Mouse (Mus musculus): ENCODE data around the gene Mgst1. TPM values are rescaled to one million over a fixed set of nuclear protein-coding genes. Genes with fewer than 3 reads are reported as not detected.

The Mgst1 gene
- polyA plus RNA-seq, 1 experiment from 2014 or later = 109 TPM

DNA sequence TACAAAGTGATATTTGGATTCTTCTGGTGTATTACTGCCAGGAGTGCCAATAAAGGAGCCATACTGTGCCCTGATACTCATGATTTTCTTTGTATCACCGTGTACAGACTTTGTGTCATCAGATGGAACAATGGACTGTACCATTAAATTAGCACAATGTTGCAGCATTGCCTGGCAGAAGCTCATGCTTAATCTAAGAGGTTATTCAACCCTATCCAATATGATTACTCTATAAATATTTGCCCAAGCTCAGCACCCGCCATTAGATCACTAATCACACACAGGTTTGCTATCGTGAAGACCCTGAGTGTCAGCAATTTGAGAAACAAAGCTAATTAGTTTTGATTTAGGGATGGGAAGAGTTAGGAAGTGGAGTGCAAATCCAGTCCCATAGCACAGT is 9.6 kb upstream of the Mgst1 start:
- Histone ChIP-seq H3K4me1 (ENCODE audit: control insufficient read depth, insufficient read depth, low read length) (no peaks in the 10 kb centered on the region), H3K36me3 (ENCODE audit: control insufficient read depth, insufficient read depth, low read length) (no peaks in the 10 kb centered on the region), H3K9me3 (ENCODE audit: control insufficient read depth, low read length) (no peaks in the 10 kb centered on the region), H3K4me3 (ENCODE audit: low read depth, low read length) (no peak overlapping the region), H3K27me3 (ENCODE audit: control insufficient read depth, insufficient read depth, low read length) (no peaks in the 10 kb centered on the region), H3K4me2 (ENCODE audit: low read depth, low read length) (no peak overlapping the region), H3K27ac (ENCODE audit: low read depth, low read length) (no peak overlapping the region), H3K9ac (replicated peaks; ENCODE audit: low read depth, low read length) (no peak overlapping the region)
- 60% methylated on average over 3 of the region's 3 CpGs for WGBS
- ATAC-seq (ENCODE audit: low read depth) = peak; percentile 63; the same call in 1 of the 2 replicates

DNA sequence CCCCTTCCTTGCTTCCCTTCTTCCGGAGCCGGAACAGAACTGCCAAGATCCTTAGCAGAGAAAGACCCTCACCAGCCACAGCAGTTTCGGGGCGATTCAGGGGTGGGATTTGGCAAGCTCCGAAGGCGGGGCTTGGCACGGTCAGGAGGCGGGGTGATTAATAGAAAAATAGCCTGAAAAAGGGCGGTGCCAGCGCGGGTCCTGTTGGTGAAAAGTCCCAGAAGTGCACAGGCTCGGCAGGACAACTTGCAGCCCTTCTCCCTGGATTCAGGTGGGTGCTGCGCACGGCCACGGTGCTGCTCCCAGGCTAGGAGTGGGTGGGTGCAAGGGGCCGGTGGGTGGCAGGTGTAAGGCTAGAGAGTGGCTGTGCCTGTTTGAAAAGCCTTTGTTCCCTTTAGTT is 220 bp downstream of the Mgst1 start:
- no peaks in the 10 kb centered on the region for H3K9me3 ChIP-seq (ENCODE audit: control insufficient read depth, low read length)
- no peaks in the 10 kb centered on the region for H3K27me3 ChIP-seq (ENCODE audit: control insufficient read depth, insufficient read depth, low read length)
- peak overlapping the region; percentile 29; the same call in 1 of the 2 replicates for H3K9ac ChIP-seq (replicated peaks; ENCODE audit: low read depth, low read length)
- peak; percentile 80 for ATAC-seq (ENCODE audit: low read depth)
- H3K4me1 ChIP-seq (ENCODE audit: control insufficient read depth, insufficient read depth, low read length) = no peaks in the 10 kb centered on the region
- peak overlapping the region; percentile 32 for H3K4me3 ChIP-seq (ENCODE audit: low read depth, low read length)
- peak overlapping the region; percentile 6; the same call in 1 of the 2 replicates for H3K27ac ChIP-seq (ENCODE audit: low read depth, low read length)
- H3K4me2 ChIP-seq (ENCODE audit: low read depth, low read length) = peak overlapping the region; percentile 58
- WGBS = under 1% methylated on average over 16 of the region's 16 CpGs
- no peaks in the 10 kb centered on the region for H3K36me3 ChIP-seq (ENCODE audit: control insufficient read depth, insufficient read depth, low read length)

GRCm38 (mm10) chr6:138141111-138141592 is 1.0 kb downstream of the Mgst1 start:
- Histone ChIP-seq H3K27me3 (ENCODE audit: control insufficient read depth, insufficient read depth, low read length) (no peaks in the 10 kb centered on the region), H3K9ac (replicated peaks; ENCODE audit: low read depth, low read length) (no peak overlapping the region), H3K36me3 (ENCODE audit: control insufficient read depth, insufficient read depth, low read length) (no peaks in the 10 kb centered on the region), H3K4me2 (ENCODE audit: low read depth, low read length) (peak overlapping the region; percentile 58), H3K4me3 (ENCODE audit: low read depth, low read length) (peak overlapping the region; percentile 32), H3K27ac (ENCODE audit: low read depth, low read length) (peak overlapping the region; percentile 6; the same call in 1 of the 2 replicates), H3K4me1 (ENCODE audit: control insufficient read depth, insufficient read depth, low read length) (no peaks in the 10 kb centered on the region), H3K9me3 (ENCODE audit: control insufficient read depth, low read length) (no peaks in the 10 kb centered on the region)
- 35% methylated on average over 4 of the region's 4 CpGs for WGBS
- ATAC-seq (ENCODE audit: low read depth) = peak; percentile 78; the same call in 1 of the 2 replicates

DNA sequence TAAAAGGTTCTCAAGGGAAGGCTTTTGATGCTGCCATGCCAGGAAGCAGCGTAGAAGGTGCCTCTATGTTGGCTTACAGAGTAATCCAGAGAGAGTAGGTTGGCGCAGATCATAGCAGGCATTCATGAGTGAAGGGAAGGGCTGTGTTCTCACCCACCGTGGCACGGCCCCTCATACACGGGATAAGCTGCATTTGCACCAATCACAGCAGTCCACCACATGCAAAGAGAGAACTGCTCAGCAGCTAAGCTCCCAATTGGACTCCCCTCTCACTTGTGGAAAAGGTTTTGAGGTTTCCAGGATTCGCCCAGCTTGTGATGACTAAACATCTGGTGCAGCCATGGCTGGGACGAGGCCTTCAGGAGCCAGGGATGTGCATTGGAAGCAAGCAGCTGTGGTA is 2.5 kb downstream of the Mgst1 start:
- 92% methylated on average over 7 of the region's 7 CpGs for WGBS
- Histone ChIP-seq H3K4me2 (ENCODE audit: low read depth, low read length) (no peak overlapping the region), H3K4me3 (ENCODE audit: low read depth, low read length) (no peak overlapping the region), H3K27me3 (ENCODE audit: control insufficient read depth, insufficient read depth, low read length) (no peaks in the 10 kb centered on the region), H3K4me1 (ENCODE audit: control insufficient read depth, insufficient read depth, low read length) (no peaks in the 10 kb centered on the region), H3K9me3 (ENCODE audit: control insufficient read depth, low read length) (no peaks in the 10 kb centered on the region), H3K9ac (replicated peaks; ENCODE audit: low read depth, low read length) (no peak overlapping the region), H3K36me3 (ENCODE audit: control insufficient read depth, insufficient read depth, low read length) (no peaks in the 10 kb centered on the region), H3K27ac (ENCODE audit: low read depth, low read length) (no peak overlapping the region)
- no peak for ATAC-seq (ENCODE audit: low read depth)

DNA sequence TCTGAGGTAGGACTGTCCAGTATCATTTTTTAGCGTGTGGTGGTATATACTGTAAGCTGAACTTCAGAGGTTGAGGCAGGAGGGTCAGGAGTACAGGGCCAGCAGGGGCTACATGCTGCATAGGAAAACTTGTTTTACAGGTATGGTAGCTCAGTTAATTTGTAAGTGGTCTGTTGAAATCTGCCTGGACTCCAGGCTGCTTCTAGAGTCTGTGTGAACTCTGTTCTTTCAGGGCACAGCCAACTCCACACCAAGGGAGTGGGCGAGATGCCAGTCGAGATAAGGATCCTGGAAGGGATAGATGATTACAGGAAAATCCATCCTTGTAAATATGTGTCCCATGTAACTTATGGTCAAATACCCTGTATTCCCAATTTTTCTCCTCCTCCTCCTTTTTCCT is 3.3 kb downstream of the Mgst1 start:
- H3K4me1 ChIP-seq (ENCODE audit: control insufficient read depth, insufficient read depth, low read length) = no peaks in the 10 kb centered on the region
- no peak overlapping the region for H3K27ac ChIP-seq (ENCODE audit: low read depth, low read length)
- H3K4me3 ChIP-seq (ENCODE audit: low read depth, low read length) = no peak overlapping the region
- no peak for ATAC-seq (ENCODE audit: low read depth)
- no peak overlapping the region for H3K4me2 ChIP-seq (ENCODE audit: low read depth, low read length)
- no peak overlapping the region for H3K9ac ChIP-seq (replicated peaks; ENCODE audit: low read depth, low read length)
- no peaks in the 10 kb centered on the region for H3K9me3 ChIP-seq (ENCODE audit: control insufficient read depth, low read length)
- no peaks in the 10 kb centered on the region for H3K36me3 ChIP-seq (ENCODE audit: control insufficient read depth, insufficient read depth, low read length)
- WGBS = 91% methylated on average over 3 of the region's 3 CpGs
- H3K27me3 ChIP-seq (ENCODE audit: control insufficient read depth, insufficient read depth, low read length) = no peaks in the 10 kb centered on the region

- Histone ChIP-seq H3K27ac (ENCODE audit: low read depth, low read length) (no peak overlapping the region), H3K4me2 (ENCODE audit: low read depth, low read length) (no peak overlapping the region), H3K36me3 (ENCODE audit: control insufficient read depth, insufficient read depth, low read length) (no peaks in the 10 kb centered on the region), H3K4me3 (ENCODE audit: low read depth, low read length) (no peak overlapping the region), H3K27me3 (ENCODE audit: control insufficient read depth, insufficient read depth, low read length) (no peaks in the 10 kb centered on the region), H3K9ac (replicated peaks; ENCODE audit: low read depth, low read length) (no peak overlapping the region), H3K4me1 (ENCODE audit: control insufficient read depth, insufficient read depth, low read length) (no peaks in the 10 kb centered on the region), H3K9me3 (ENCODE audit: control insufficient read depth, low read length) (no peaks in the 10 kb centered on the region)
- 29% methylated on average over 5 of the region's 5 CpGs for WGBS
- ATAC-seq (ENCODE audit: low read depth) = no peak
Observed at GRCm38 (mm10) chr6:138153111-138153510, 13.0 kb downstream of the Mgst1 start.

- ATAC-seq (ENCODE audit: low read depth) = peak; percentile 17; the same call in 1 of the 2 replicates
- H3K4me2 ChIP-seq (ENCODE audit: low read depth, low read length) = no peak overlapping the region
- H3K9me3 ChIP-seq (ENCODE audit: control insufficient read depth, low read length) = no peaks in the 10 kb centered on the region
- H3K4me3 ChIP-seq (ENCODE audit: low read depth, low read length) = no peak overlapping the region
- H3K36me3 ChIP-seq (ENCODE audit: control insufficient read depth, insufficient read depth, low read length) = no peaks in the 10 kb centered on the region
- H3K4me1 ChIP-seq (ENCODE audit: control insufficient read depth, insufficient read depth, low read length) = no peaks in the 10 kb centered on the region
- H3K9ac ChIP-seq (replicated peaks; ENCODE audit: low read depth, low read length) = no peak overlapping the region
- H3K27ac ChIP-seq (ENCODE audit: low read depth, low read length) = no peak overlapping the region
- WGBS = 86% methylated on average over 7 of the region's 7 CpGs
- no peaks in the 10 kb centered on the region for H3K27me3 ChIP-seq (ENCODE audit: control insufficient read depth, insufficient read depth, low read length)
Observed at GRCm38 (mm10) chr6:138163920-138164319, 23.8 kb downstream of the Mgst1 start.

DNA sequence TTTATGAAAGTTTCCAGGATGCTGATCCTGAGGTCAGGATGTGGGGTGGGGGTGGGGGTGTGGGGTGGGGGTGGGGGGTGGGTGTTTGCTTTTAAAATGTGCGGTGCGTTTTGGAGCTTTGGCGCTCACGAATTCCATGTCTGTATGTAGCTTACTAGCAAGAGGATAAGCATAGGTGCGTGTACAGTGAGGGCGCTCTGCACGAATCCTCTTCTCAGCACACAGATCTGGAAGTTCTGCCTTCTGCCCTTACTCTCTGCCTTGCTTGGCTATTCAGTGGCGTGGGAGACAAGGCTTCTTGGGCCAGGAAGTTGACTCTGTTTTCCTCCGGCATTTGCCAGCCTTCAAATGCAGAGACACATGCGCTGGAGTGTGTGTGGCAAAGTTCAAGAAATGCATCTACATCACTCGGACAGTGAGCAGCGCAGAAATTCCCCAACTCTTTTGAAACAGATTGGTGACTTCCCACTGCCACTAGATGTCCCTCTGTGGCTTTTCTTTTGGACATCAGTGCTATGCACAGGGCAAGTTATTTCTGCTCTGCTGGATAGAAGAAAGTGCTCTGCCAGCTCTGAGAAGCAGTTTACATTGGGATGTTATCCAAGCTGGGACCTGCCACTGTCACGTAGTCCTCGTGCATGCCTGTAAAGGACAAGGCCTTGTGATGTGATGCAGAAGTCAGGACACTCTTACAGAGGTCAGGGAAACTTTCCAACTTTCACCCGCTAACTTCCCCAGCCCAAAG is 31.5 kb downstream of the Mgst1 start:
- Histone ChIP-seq H3K9me3 (ENCODE audit: control insufficient read depth, low read length) (no peaks in the 10 kb centered on the region), H3K9ac (replicated peaks; ENCODE audit: low read depth, low read length) (no peak overlapping the region), H3K36me3 (ENCODE audit: control insufficient read depth, insufficient read depth, low read length) (no peaks in the 10 kb centered on the region), H3K4me2 (ENCODE audit: low read depth, low read length) (no peak overlapping the region), H3K4me3 (ENCODE audit: low read depth, low read length) (no peak overlapping the region), H3K27me3 (ENCODE audit: control insufficient read depth, insufficient read depth, low read length) (no peaks in the 10 kb centered on the region), H3K27ac (ENCODE audit: low read depth, low read length) (no peak overlapping the region), H3K4me1 (ENCODE audit: control insufficient read depth, insufficient read depth, low read length) (no peaks in the 10 kb centered on the region)
- 76% methylated on average over 15 of the region's 15 CpGs for WGBS
- peak; percentile 81; the same call in 1 of the 2 replicates for ATAC-seq (ENCODE audit: low read depth)
